Comparison of ENCODE assay signal across 10 mouse cellular contexts in genomic region chr4:105171432-105171831, GRCm38 (mm10). TPM values are rescaled to one million over a fixed set of nuclear protein-coding genes. Genes with fewer than 3 reads are reported as not detected.
DNase-seq lines count a peak whose midpoint lies in the region; ATAC-seq and TF ChIP-seq lines count a peak whose summit lies in the region.
"Had no signal": no experiment of that assay in that cellular context is flagged by ENCODE, and none has a peak within 500 bp of the region (broad histone marks: within the 10 kb centered on the region; RNA-seq: fewer than 3 reads in every experiment).

No protein-coding gene starts in this region.

- H3K9ac ChIP-seq in hindbrain, embryonic 12.5 days = no peak overlapping the region
- H3K9ac ChIP-seq in midbrain, embryonic 13.5 days (replicated peaks) = no peak overlapping the region
- H3K9ac ChIP-seq: liver, embryonic 15.5 days had no signal

- no peak for TF ChIP-seq CTCF in kidney, adult 2 months (conservative IDR thresholded peaks at IDR 0.05; ENCODE audit: insufficient read depth, insufficient read length, low read depth, low read length)
- TF ChIP-seq CTCF in cortical plate, adult 2 months (IDR thresholded peaks at IDR 0.05; ENCODE audit: extremely low read depth, insufficient read depth, low read length) = no peak

- H3K4me1 ChIP-seq in kidney, adult 2 months (ENCODE audit: control insufficient read depth, insufficient read depth, low read length) = peaks cover 28% of the 10 kb centered on the region
- H3K4me1 ChIP-seq in cortical plate, adult 2 months (ENCODE audit: control insufficient read depth, insufficient read depth, low read length) = peaks cover 3% of the 10 kb centered on the region; the same call in 1 of the 2 replicates
- H3K4me1 ChIP-seq in hindbrain, embryonic 12.5 days = peaks cover 53% of the 10 kb centered on the region
- peaks cover 56% of the 10 kb centered on the region for H3K4me1 ChIP-seq in midbrain, embryonic 13.5 days (replicated peaks)
- peaks cover 58% of the 10 kb centered on the region for H3K4me1 ChIP-seq in limb, embryonic 10.5 days

- H3K4me3 ChIP-seq in kidney, adult 2 months (ENCODE audit: insufficient read depth, low read depth, low read length) = no peak overlapping the region
- H3K4me3 ChIP-seq in cortical plate, adult 2 months (ENCODE audit: insufficient read depth, low read length) = no peak overlapping the region
- H3K4me3 ChIP-seq in hindbrain, embryonic 12.5 days = no peak overlapping the region; the same call in 1 of the 2 replicates
- peak overlapping the region; percentile 10; the same call in 1 of the 2 replicates for H3K4me3 ChIP-seq in midbrain, embryonic 13.5 days (replicated peaks)
- no peak overlapping the region for H3K4me3 ChIP-seq in limb, embryonic 10.5 days
- H3K4me3 ChIP-seq: liver, embryonic 15.5 days had no signal

- H3K27me3 ChIP-seq in kidney, adult 2 months (replicated peaks; ENCODE audit: control insufficient read depth, insufficient read depth, low read length) = no peaks in the 10 kb centered on the region
- H3K27me3 ChIP-seq in hindbrain, embryonic 12.5 days = no peaks in the 10 kb centered on the region
- no peaks in the 10 kb centered on the region for H3K27me3 ChIP-seq in midbrain, embryonic 13.5 days
- no peaks in the 10 kb centered on the region for H3K27me3 ChIP-seq in limb, embryonic 10.5 days (ENCODE audit: low read depth, poor library complexity, severe bottlenecking)
- H3K27me3 ChIP-seq: liver, embryonic 15.5 days had no signal

- 62% methylated on average over 3 of the region's 3 CpGs for WGBS in kidney, adult 2 months
- WGBS in hindbrain, embryonic 12.5 days = 56% methylated on average over 3 of the region's 3 CpGs
- WGBS in midbrain, embryonic 13.5 days = 44% methylated on average over 3 of the region's 3 CpGs
- 87% methylated on average over 3 of the region's 3 CpGs for WGBS in limb, embryonic 10.5 days

- no peak for TF ChIP-seq POLR2A in kidney, adult 2 months (IDR thresholded peaks at IDR 0.05; ENCODE audit: low read depth, low read length)
- TF ChIP-seq POLR2A in cortical plate, adult 2 months (IDR thresholded peaks at IDR 0.05; ENCODE audit: extremely low read depth, insufficient read depth, low read length) = no peak

- H3K36me3 ChIP-seq in kidney, adult 2 months (ENCODE audit: control insufficient read depth, insufficient read depth, low read length) = no peaks in the 10 kb centered on the region
- 0 out of 2 replicates have a peak, but pooled peaks cover 2% of the 10 kb centered on the region for H3K36me3 ChIP-seq in hindbrain, embryonic 12.5 days
- peaks cover 5% of the 10 kb centered on the region for H3K36me3 ChIP-seq in midbrain, embryonic 13.5 days
- H3K36me3 ChIP-seq in limb, embryonic 10.5 days = peaks cover 61% of the 10 kb centered on the region
- H3K36me3 ChIP-seq: liver, embryonic 15.5 days had no signal

- no peak for ATAC-seq in hindbrain, embryonic 12.5 days (ENCODE audit: low FRiP score)
- no peak for ATAC-seq in midbrain, embryonic 13.5 days

- peak overlapping the region; percentile 82; the same call in 1 of the 2 replicates for H3K27ac ChIP-seq in kidney, adult 2 months (ENCODE audit: insufficient read depth, low read depth, low read length)
- H3K27ac ChIP-seq in cortical plate, adult 2 months (ENCODE audit: insufficient read depth, low read length) = peak overlapping the region; percentile 10; the same call in 1 of the 2 replicates
- H3K27ac ChIP-seq in hindbrain, embryonic 12.5 days = peak overlapping the region; percentile 88
- H3K27ac ChIP-seq in midbrain, embryonic 13.5 days = peak overlapping the region; percentile 89
- H3K27ac ChIP-seq in limb, embryonic 10.5 days = no peak overlapping the region
- H3K27ac ChIP-seq: liver, embryonic 15.5 days had no signal

- DNase-seq in kidney, adult 2 months = no peak
- no peak for DNase-seq in kidney, postnatal 36 days
- no peak for DNase-seq in frontal cortex, postnatal 10 days (ENCODE audit: low spot score in 2 of 2)
- no peak for DNase-seq in embryo, embryonic 11 days
- DNase-seq in limb, embryonic 10.5 days (ENCODE audit: low spot score) = no peak
- DNase-seq: thymus, adult 18-20 months had no signal

- no peaks in the 10 kb centered on the region for H3K9me3 ChIP-seq in hindbrain, embryonic 12.5 days (replicated peaks)
- no peaks in the 10 kb centered on the region for H3K9me3 ChIP-seq in midbrain, embryonic 13.5 days
- H3K9me3 ChIP-seq in limb, embryonic 10.5 days (replicated peaks) = no peaks in the 10 kb centered on the region
- H3K9me3 ChIP-seq: liver, embryonic 15.5 days had no signal

- peak overlapping the region; percentile 31 for H3K4me2 ChIP-seq in hindbrain, embryonic 12.5 days (replicated peaks)
- H3K4me2 ChIP-seq in midbrain, embryonic 13.5 days (replicated peaks) = peak overlapping the region; percentile 37
- H3K4me2 ChIP-seq: liver, embryonic 15.5 days had no signal

RNA-seq across cellular contexts. Expression of gene Plpp3, which starts 14.3 kb away (rescaled TPM):
- polyA plus RNA-seq in kidney, adult 2 months (2012; rRNA removed) = 77.7 and 78.0 TPM in 2 replicates
- 258 and 263 TPM in 2 replicates for polyA plus RNA-seq in cortical plate, adult 2 months (2012; rRNA removed)
- polyA plus RNA-seq in hindbrain, embryonic 12.5 days (2016; fragmentation: Nextera tagmentation; extraction: Ambion mirVana) = 91.5 and 91.7 TPM in 2 replicates
- 58.5 TPM in 2 replicates for polyA plus RNA-seq in midbrain, embryonic 13.5 days (2015; fragmentation: Nextera tagmentation; extraction: Ambion mirVana)
- polyA plus RNA-seq in limb, embryonic 10.5 days (2016; fragmentation: Nextera tagmentation; extraction: Ambion mirVana) = 58.9 and 75.2 TPM in 2 replicates
